Mouse (Mus musculus) kidney, adult 10 weeks (tissue): Measurements from ENCODE around the gene Maob. TPM values are rescaled to one million over a fixed set of nuclear protein-coding genes. Genes with fewer than 3 reads are reported as not detected.

Source experiments
- polyA plus RNA-seq: library from polyadenylated mRNA; stranded (reverse); fragments of 350-450 nt; fragmentation: Illumina TruSeq; extraction: RNeasy Lipid Tissue Mini Kit (QIAGEN cat#74804); gene quantifications from one replicate; pipeline ENCODE4 v1.2.3, GENCODE M21; 2014; ENCODE audit warnings: low read depth, low replicate concordance

Maob gene
- polyA plus RNA-seq = 11.4 TPM

DNA sequence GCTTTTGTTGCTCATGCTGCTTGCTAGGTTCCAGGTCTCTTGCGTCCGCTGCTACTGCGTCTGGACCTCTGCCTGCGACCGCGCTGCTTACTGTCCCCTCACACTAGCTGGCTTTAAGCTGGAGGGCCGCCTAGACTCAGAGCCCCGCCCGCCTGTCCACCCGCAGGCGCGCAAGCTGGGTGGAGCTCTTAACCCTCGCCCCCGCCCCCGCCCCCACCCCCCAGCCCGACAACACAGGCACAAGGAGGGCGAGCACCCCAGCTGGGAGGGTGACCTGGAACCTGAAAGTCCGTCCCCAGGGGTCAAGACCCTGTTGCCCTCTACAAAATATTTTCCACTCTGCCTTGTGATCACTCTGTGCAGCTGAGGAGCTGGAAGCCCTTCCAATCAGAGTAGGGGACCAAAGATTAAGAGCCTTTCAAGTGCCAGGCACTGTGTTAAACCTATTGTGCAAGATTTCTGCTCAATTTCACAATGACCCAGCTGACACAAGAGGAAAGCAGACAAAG, at the start of gene Maob:
Gene Maob (minus strand): TSS at position 106 of the 509 bp plus-strand sequence.

Other genes starting within 250 kb of the Maob start
- gene Maoa, start 197.7 kb downstream of the Maob start, polyA plus RNA-seq = 30.3 TPM
- 0.61 TPM for gene Ndp, start 94.4 kb upstream of the Maob start, polyA plus RNA-seq